Mouse (Mus musculus): ENCODE data around the gene Ncoa7.
"Not testable (repeated sequence)": the region's sequence is repeated elsewhere in the genome, so short reads cannot be mapped to it uniquely, and the experiment has no call there.

DNA sequence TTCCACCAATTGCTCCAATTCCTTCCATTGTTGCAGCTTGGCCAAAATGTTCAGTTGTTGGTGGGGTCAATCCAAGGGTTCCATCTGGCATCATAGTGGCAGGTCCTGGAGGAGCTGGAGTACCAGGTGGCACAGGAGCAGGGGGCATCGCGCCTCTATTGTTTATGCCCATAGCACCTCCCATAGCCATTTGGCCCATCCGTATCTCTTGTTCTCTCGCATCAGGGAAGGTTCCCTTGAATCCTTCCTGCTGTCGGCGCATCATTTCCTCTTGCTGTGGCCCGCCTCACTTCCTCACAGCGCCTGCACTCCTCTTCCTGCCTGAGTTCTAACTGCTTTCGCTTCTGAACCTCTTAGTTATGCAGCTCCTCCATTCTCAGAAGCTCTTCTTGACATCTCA lies 22.2 kb downstream of the Ncoa7 start:
- not testable (repeated sequence) for TF ChIP-seq CEBPB (IDR thresholded peaks at IDR 0.05; ENCODE audit: low read depth); USF1 (IDR thresholded peaks at IDR 0.05; ENCODE audit: low read depth); CTCF (IDR thresholded peaks at IDR 0.05; ENCODE audit: control insufficient read depth, insufficient read depth, insufficient read length); FOSL1 (IDR thresholded peaks at IDR 0.05; ENCODE audit: insufficient read depth, low read length, poor library complexity, severe bottlenecking); MAX (IDR thresholded peaks at IDR 0.05); MYOD1 (IDR thresholded peaks at IDR 0.05; ENCODE audit: control insufficient read depth, insufficient read length, low read depth)

Measured in C2C12 (cell line).